7 mouse cellular contexts compared by ENCODE assay signal in the genomic region with DNA sequence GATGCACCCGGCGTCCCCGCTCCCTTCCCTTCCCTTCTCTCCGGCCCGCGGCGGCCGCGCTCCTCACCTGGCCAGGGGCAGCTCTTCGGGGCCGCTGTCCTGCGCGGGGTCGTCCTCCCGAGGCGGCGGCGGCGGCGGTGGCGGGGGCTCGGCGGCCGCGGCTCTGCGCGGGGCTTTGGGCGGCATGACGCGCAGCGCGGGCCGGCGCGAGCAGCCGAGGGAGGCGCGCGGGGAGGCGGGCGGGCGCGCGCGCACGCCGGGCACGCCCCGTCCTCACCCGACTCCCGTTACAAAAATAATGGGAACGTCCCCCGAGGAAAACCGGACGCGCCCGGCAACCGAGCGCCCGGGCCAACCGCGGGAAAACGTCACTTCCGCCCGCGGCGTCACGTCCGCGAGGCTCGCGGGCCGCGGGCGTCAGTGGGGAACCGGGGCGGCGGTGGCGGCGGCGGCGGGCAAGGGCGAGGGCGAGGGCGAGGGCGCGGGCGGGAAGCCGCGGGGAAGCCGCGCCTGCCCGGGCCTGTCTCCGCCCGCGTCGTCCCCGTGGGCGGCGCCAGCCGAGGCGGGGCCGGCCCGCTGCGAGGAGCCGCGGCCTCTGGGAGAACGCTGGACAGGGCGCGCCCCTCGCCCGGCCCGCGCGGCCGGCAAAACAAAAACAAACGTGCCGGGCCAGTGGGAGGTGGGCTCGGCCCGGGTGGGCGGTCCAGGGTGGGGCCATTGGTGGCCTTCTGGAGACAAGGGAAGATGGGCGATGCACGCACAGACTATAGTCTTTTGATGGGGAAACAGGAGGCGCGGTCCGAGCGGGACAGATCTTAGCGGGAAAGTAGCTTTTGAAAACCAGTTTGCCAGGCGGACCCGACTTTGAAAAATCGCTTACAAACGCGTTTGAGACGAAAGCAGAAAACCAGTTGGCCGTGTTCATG. TPM values are rescaled to one million over a fixed set of nuclear protein-coding genes. Genes with fewer than 3 reads are reported as not detected.
DNase-seq lines count a peak whose midpoint lies in the region; ATAC-seq and TF ChIP-seq lines count a peak whose summit lies in the region.

Gene Rb1 (minus strand): TSS at position 367 of the 926 bp plus-strand sequence.

- no peaks in the 10 kb centered on the region for H3K36me3 ChIP-seq in embryonic facial prominence, embryonic 11.5 days (replicated peaks; ENCODE audit: control insufficient read depth, insufficient read depth, low read depth, low read length)
- H3K36me3 ChIP-seq in kidney, adult 2 months (ENCODE audit: control insufficient read depth, insufficient read depth, low read length): no peaks in the 10 kb centered on the region; the same call in 1 of the 2 replicates
- H3K36me3 ChIP-seq in limb, embryonic 13.5 days: no peaks in the 10 kb centered on the region
- no peaks in the 10 kb centered on the region for H3K36me3 ChIP-seq in midbrain, embryonic 15.5 days (replicated peaks)

- H3K9me3 ChIP-seq in embryonic facial prominence, embryonic 11.5 days (replicated peaks; ENCODE audit: control insufficient read depth, low read length): no peaks in the 10 kb centered on the region
- no peaks in the 10 kb centered on the region for H3K9me3 ChIP-seq in limb, embryonic 13.5 days
- H3K9me3 ChIP-seq in midbrain, embryonic 15.5 days: no peaks in the 10 kb centered on the region

- H3K4me1 ChIP-seq in embryonic facial prominence, embryonic 11.5 days (ENCODE audit: control insufficient read depth, insufficient read depth, low read length): no peaks in the 10 kb centered on the region
- H3K4me1 ChIP-seq in kidney, adult 2 months (ENCODE audit: control insufficient read depth, insufficient read depth, low read length): 0 out of 2 replicates have a peak, but pooled peaks cover 6% of the 10 kb centered on the region
- peaks cover 14% of the 10 kb centered on the region for H3K4me1 ChIP-seq in limb, embryonic 13.5 days
- H3K4me1 ChIP-seq in midbrain, embryonic 15.5 days: peaks cover 22% of the 10 kb centered on the region

- H3K27me3 ChIP-seq in embryonic facial prominence, embryonic 11.5 days (ENCODE audit: control insufficient read depth, insufficient read depth, low read length): no peaks in the 10 kb centered on the region
- H3K27me3 ChIP-seq in kidney, adult 2 months (replicated peaks; ENCODE audit: control insufficient read depth, insufficient read depth, low read length): no peaks in the 10 kb centered on the region
- H3K27me3 ChIP-seq in limb, embryonic 13.5 days: no peaks in the 10 kb centered on the region
- H3K27me3 ChIP-seq in midbrain, embryonic 15.5 days (replicated peaks): no peaks in the 10 kb centered on the region

- peak within 1 kb of the TSS; percentile 94 for H3K4me2 ChIP-seq in embryonic facial prominence, embryonic 11.5 days (ENCODE audit: low read depth, low read length)
- H3K4me2 ChIP-seq in limb, embryonic 13.5 days (replicated peaks): peak within 1 kb of the TSS; percentile 81
- H3K4me2 ChIP-seq in midbrain, embryonic 15.5 days: peak within 1 kb of the TSS; percentile 62

- peak; percentile 92 for ATAC-seq in embryonic facial prominence, embryonic 11.5 days (replicated peaks; ENCODE audit: insufficient number of reproducible peaks, low FRiP score, low TSS enrichment, low read depth)
- peak; percentile 87 for ATAC-seq in limb, embryonic 13.5 days (ENCODE audit: low FRiP score, low read depth)
- ATAC-seq in midbrain, embryonic 15.5 days (replicated peaks): peak; percentile 92

- under 1% methylated on average over 89 of the region's 135 CpGs for WGBS in embryonic facial prominence, embryonic 11.5 days
- 3% methylated on average over 130 of the region's 135 CpGs for WGBS in kidney, adult 2 months
- under 1% methylated on average over 127 of the region's 135 CpGs for WGBS in limb, embryonic 13.5 days
- WGBS in midbrain, embryonic 15.5 days: under 1% methylated on average over 95 of the region's 135 CpGs

- TF ChIP-seq POLR2A in kidney, adult 2 months (IDR thresholded peaks at IDR 0.05; ENCODE audit: low read depth, low read length): no peak

- H3K4me3 ChIP-seq in embryonic facial prominence, embryonic 11.5 days (ENCODE audit: low read depth, low read length): peak within 1 kb of the TSS; percentile 90
- H3K4me3 ChIP-seq in kidney, adult 2 months (ENCODE audit: insufficient read depth, low read depth, low read length): peak within 1 kb of the TSS; percentile 63
- peak within 1 kb of the TSS; percentile 72 for H3K4me3 ChIP-seq in limb, embryonic 13.5 days
- H3K4me3 ChIP-seq in midbrain, embryonic 15.5 days: peak within 1 kb of the TSS; percentile 71

- H3K27ac ChIP-seq in embryonic facial prominence, embryonic 11.5 days (replicated peaks; ENCODE audit: low read depth, low read length): peak within 1 kb of the TSS; percentile 80
- H3K27ac ChIP-seq in kidney, adult 2 months (ENCODE audit: insufficient read depth, low read depth, low read length): peak within 1 kb of the TSS; percentile 91
- peak within 1 kb of the TSS; percentile 81 for H3K27ac ChIP-seq in limb, embryonic 13.5 days
- H3K27ac ChIP-seq in midbrain, embryonic 15.5 days: peak within 1 kb of the TSS; percentile 97

- H3K9ac ChIP-seq in embryonic facial prominence, embryonic 11.5 days (replicated peaks; ENCODE audit: low read length): peak within 1 kb of the TSS; percentile 70
- H3K9ac ChIP-seq in limb, embryonic 13.5 days: peak within 1 kb of the TSS; percentile 83
- peak within 1 kb of the TSS; percentile 92 for H3K9ac ChIP-seq in midbrain, embryonic 15.5 days

- peak; percentile 92 for DNase-seq in adrenal gland, postnatal 14 days
- peak; percentile 83 for DNase-seq in embryonic facial prominence, embryonic 11.5 days (ENCODE audit: low spot score)
- peak; percentile 89 to 92 for DNase-seq in heart, adult 18-20 months
- DNase-seq in kidney, adult 2 months: peak; percentile 90
- peak; percentile 78 to 84 for DNase-seq in spleen, adult 18-20 months

- no peak for TF ChIP-seq CTCF in kidney, adult 2 months (conservative IDR thresholded peaks at IDR 0.05; ENCODE audit: insufficient read depth, insufficient read length, low read depth, low read length)

RNA-seq across cellular contexts. Expression of gene Rb1, which starts in this region (rescaled TPM):
- total RNA-seq in adrenal gland, postnatal 14 days (2021): 25.8 and 27.1 TPM in 2 replicates
- polyA plus RNA-seq in embryonic facial prominence, embryonic 11.5 days (2014; fragmentation: Nextera tagmentation; extraction: Ambion mirVana): 25.6 and 26.2 TPM in 2 replicates
- 10 to 100 TPM; 17.9 to 23.6 TPM for total RNA-seq in heart, adult 18-20 months (2021)
- polyA plus RNA-seq in kidney, adult 2 months (2012; rRNA removed): 6.8 and 8.3 TPM in 2 replicates
- 18.2 and 23.7 TPM in 2 replicates for polyA plus RNA-seq in limb, embryonic 13.5 days (2015; fragmentation: Nextera tagmentation; extraction: Ambion mirVana)
- 28.0 and 30.2 TPM in 2 replicates for polyA plus RNA-seq in midbrain, embryonic 15.5 days (2015; fragmentation: Nextera tagmentation; extraction: Ambion mirVana)

Comparison
In these comparisons a context has a peak if more than half of its experiments do, and no peak if none do; other contexts are left out.
1. Peak in every context shown above with its lines: DNase-seq, ATAC-seq, H3K4me3 ChIP-seq and H3K27ac ChIP-seq.